Mouse (Mus musculus) C2C12 (cell line): ENCODE results near the gene Pik3r5. TPM values are rescaled to one million over a fixed set of nuclear protein-coding genes. Genes with fewer than 3 reads are reported as not detected.

Source experiments
- H3K27me3 ChIP-seq: one replicate; pipeline ENCODE4 v1.6.1; 2011; ENCODE audit not compliant: control insufficient read depth, insufficient read depth, insufficient read length
- H3K36me3 ChIP-seq: one replicate; pipeline ENCODE4 v1.6.1; 2011; ENCODE audit not compliant: control insufficient read depth, insufficient read depth
- H3K4me3 ChIP-seq: one replicate; pipeline ENCODE4 v1.5.1; 2011; ENCODE audit warnings: mild to moderate bottlenecking, control low read depth; ENCODE audit not compliant: poor library complexity, insufficient read depth, severe bottlenecking
- H3K79me2 ChIP-seq: one replicate; pipeline ENCODE4 v1.6.1; 2011; ENCODE audit not compliant: control insufficient read depth, insufficient read depth
- H3K79me3 ChIP-seq: one replicate; pipeline ENCODE4 v1.6.1; 2011; ENCODE audit warnings: low read depth, control low read depth
- H3ac ChIP-seq: one replicate; pipeline ENCODE3; 2011; ENCODE audit warnings: low read depth; ENCODE audit not compliant: control insufficient read depth, insufficient read length
- CEBPB ChIP-seq: IDR thresholded peaks from one replicate; pipeline ENCODE4 v1.6.1; 2011; ENCODE audit warnings: low read depth, mild to moderate bottlenecking, control low read depth, moderate library complexity
- CTCF ChIP-seq: IDR thresholded peaks from one replicate; pipeline ENCODE4 v1.5.1; 2011; ENCODE audit not compliant: control insufficient read depth, insufficient read depth, insufficient read length
- FOSL1 ChIP-seq: IDR thresholded peaks from one replicate; pipeline ENCODE4 v1.8.0; 2011; ENCODE audit warnings: mild to moderate bottlenecking, low read length; ENCODE audit not compliant: poor library complexity, insufficient read depth, severe bottlenecking
- MAX ChIP-seq: IDR thresholded peaks from one replicate; pipeline ENCODE4 v1.6.1; 2011; ENCODE audit warnings: mild to moderate bottlenecking, control low read depth
- MYOD1 ChIP-seq: IDR thresholded peaks from one replicate; pipeline ENCODE4 v1.6.1; 2011; ENCODE audit warnings: low read depth; ENCODE audit not compliant: control insufficient read depth, insufficient read length
- MYOG ChIP-seq: IDR thresholded peaks from one replicate; pipeline ENCODE4 v1.6.1; 2011; ENCODE audit not compliant: control insufficient read depth, insufficient read length; ENCODE audit errors: extremely low read depth
- USF1 ChIP-seq: IDR thresholded peaks from one replicate; pipeline ENCODE4 v1.6.1; 2011; ENCODE audit warnings: low read depth, mild to moderate bottlenecking, control low read depth, moderate library complexity
- polyA plus RNA-seq: library from polyadenylated mRNA; unstranded; fragments of >200 nt; fragmentation: generic; extraction: Trizol; gene quantifications from one replicate; pipeline ENCODE4 v1.2.1, GENCODE M21; 2012; ENCODE audit warnings: missing spikeins

The Pik3r5 gene
- polyA plus RNA-seq, 1 experiment = 0.89 TPM

GRCm38 (mm10) chr11:68536026-68536425 lies 104.1 kb downstream of the Pik3r5 start:
- no peaks in the 10 kb centered on the region for H3K79me2 ChIP-seq
- H3K27me3 ChIP-seq = peaks cover 8% of the 10 kb centered on the region
- H3K4me3 ChIP-seq = no peak overlapping the region
- no peaks in the 10 kb centered on the region for H3K79me3 ChIP-seq
- no peaks in the 10 kb centered on the region for H3K36me3 ChIP-seq
- H3ac ChIP-seq = no peak overlapping the region
- TF ChIP-seq MYOG (no peak), MYOD1 (no peak), MAX (no peak), CTCF (no peak), USF1 (no peak), FOSL1 (no peak), CEBPB (no peak)

DNA sequence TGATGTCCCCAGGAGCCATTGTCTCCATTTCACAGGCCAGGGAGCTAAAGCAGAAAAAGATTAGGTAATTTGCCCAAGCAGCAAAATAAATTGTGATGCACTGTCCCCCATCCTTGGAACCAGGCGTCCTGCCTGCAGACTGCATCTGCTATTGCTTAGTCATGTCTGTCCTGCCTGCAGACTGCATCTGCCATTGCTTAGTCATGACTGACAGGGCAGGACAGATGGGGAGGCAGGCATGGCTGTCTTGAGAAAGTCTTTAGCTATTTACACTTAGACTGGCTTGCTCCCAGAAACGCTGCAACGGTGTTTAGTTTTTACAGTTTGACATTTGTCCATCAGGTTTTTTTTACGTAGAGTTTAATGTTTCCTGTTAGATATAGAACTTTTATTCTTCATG lies 104.5 kb downstream of the Pik3r5 start:
- H3ac ChIP-seq = no peak overlapping the region
- no peaks in the 10 kb centered on the region for H3K79me2 ChIP-seq
- H3K36me3 ChIP-seq = no peaks in the 10 kb centered on the region
- peaks cover 4% of the 10 kb centered on the region for H3K27me3 ChIP-seq
- TF ChIP-seq MYOD1 (peak; percentile 59), MAX (no peak)
- H3K79me3 ChIP-seq = no peaks in the 10 kb centered on the region
- H3K4me3 ChIP-seq = no peak overlapping the region

DNA sequence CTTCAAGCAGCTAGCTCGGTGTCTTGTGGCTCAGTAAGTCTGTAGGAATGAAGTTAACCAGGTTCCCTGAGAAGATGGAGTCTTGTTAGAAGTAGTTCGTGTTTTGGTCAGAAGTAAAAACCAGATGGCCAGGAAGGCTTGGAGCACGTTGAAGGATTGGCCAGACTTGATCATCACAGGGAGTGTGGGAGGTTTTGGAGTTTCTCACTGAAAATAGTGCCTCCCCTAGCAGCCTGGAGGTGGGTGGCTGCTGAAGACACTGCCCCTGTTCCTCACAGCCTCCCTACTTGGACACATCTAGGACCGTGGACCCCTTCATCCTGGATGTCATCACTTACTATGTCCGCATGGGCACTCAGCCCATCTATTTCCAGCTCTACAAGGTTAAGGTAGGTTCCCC lies 107.7 kb downstream of the Pik3r5 start:
- no peak for TF ChIP-seq FOSL1
- no peak for TF ChIP-seq MYOG
- TF ChIP-seq CEBPB = no peak
- TF ChIP-seq CTCF = no peak
- no peak for TF ChIP-seq MYOD1
- no peak for TF ChIP-seq USF1
- TF ChIP-seq MAX = no peak
- Histone ChIP-seq H3ac (no peak overlapping the region), H3K36me3 (no peaks in the 10 kb centered on the region), H3K79me3 (no peaks in the 10 kb centered on the region), H3K27me3 (peaks cover 13% of the 10 kb centered on the region), H3K4me3 (no peak overlapping the region), H3K79me2 (no peaks in the 10 kb centered on the region)

- no peaks in the 10 kb centered on the region for H3K79me3 ChIP-seq
- TF ChIP-seq CTCF = peak; percentile 63
- TF ChIP-seq FOSL1 = no peak
- no peak for TF ChIP-seq MYOG
- H3K79me2 ChIP-seq = no peaks in the 10 kb centered on the region
- H3K36me3 ChIP-seq = no peaks in the 10 kb centered on the region
- no peak overlapping the region for H3ac ChIP-seq
- H3K27me3 ChIP-seq = peaks cover 13% of the 10 kb centered on the region
- no peak overlapping the region for H3K4me3 ChIP-seq
Observed at GRCm38 (mm10) chr11:68544554-68544953, 112.6 kb downstream of the Pik3r5 start.

- H3K4me3 ChIP-seq = no peak overlapping the region
- TF ChIP-seq USF1 = no peak
- TF ChIP-seq FOSL1 = no peak
- TF ChIP-seq CEBPB = no peak
- TF ChIP-seq MYOD1 = no peak
- no peak for TF ChIP-seq CTCF
- no peak for TF ChIP-seq MAX
- no peak for TF ChIP-seq MYOG
- H3K79me3 ChIP-seq = no peaks in the 10 kb centered on the region
- H3K36me3 ChIP-seq = no peaks in the 10 kb centered on the region
- peaks cover 13% of the 10 kb centered on the region for H3K27me3 ChIP-seq
- no peaks in the 10 kb centered on the region for H3K79me2 ChIP-seq
- no peak overlapping the region for H3ac ChIP-seq
Observed at GRCm38 (mm10) chr11:68545172-68545571, 113.3 kb downstream of the Pik3r5 start.

DNA sequence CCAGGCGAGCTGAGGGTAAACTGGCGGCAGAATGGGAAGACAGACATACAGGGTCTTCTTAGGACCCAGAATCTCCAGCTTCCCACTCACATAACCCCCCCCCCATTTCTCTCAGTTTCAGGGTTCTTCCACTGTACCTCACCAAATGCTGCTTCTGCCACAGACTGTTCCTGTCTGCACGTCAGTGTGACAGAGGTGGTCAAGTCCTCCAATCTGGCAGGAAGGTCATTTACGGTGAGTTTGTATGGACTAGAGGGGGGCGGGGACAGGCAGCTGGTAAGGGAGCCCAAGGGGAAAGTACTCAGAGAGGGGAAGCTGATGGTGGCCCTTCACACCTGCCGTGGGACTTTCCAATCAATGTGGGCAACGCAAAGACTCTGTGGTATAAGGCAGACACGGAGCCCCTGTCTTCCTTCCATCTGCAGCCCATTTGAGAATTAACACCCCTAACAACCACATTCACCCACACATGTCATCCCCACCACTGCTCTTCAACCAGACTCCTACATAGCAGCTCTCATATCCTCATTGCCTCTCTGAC lies 113.8 kb downstream of the Pik3r5 start:
- H3K36me3 ChIP-seq = no peaks in the 10 kb centered on the region
- no peaks in the 10 kb centered on the region for H3K79me2 ChIP-seq
- H3ac ChIP-seq = no peak overlapping the region
- H3K79me3 ChIP-seq = no peaks in the 10 kb centered on the region
- H3K4me3 ChIP-seq = no peak overlapping the region
- TF ChIP-seq MYOD1 (no peak), CEBPB (no peak), USF1 (no peak), MYOG (no peak), CTCF (no peak), MAX (no peak), FOSL1 (no peak)
- peaks cover 14% of the 10 kb centered on the region for H3K27me3 ChIP-seq

Other genes starting within 250 kb of the Pik3r5 start
- 19.4 TPM for gene Ntn1, start 31.3 kb upstream of the Pik3r5 start, polyA plus RNA-seq
- gene Pik3r6, start 70.9 kb downstream of the Pik3r5 start, polyA plus RNA-seq = not detected
- not detected for gene Mfsd6l, start 124.1 kb downstream of the Pik3r5 start, polyA plus RNA-seq
- gene Ccdc42, start 154.9 kb downstream of the Pik3r5 start, polyA plus RNA-seq = not detected